Mouse (Mus musculus) C2C12 (cell line): ENCODE measurements around the gene Gm15262. TPM values are rescaled to one million over a fixed set of nuclear protein-coding genes. Genes with fewer than 3 reads are reported as not detected.
"Not testable (repeated sequence)": the region's sequence is repeated elsewhere in the genome, so short reads cannot be mapped to it uniquely, and the experiment has no call there.

ENCODE experiments used
- H3K27me3 ChIP-seq: one replicate; pipeline ENCODE4 v1.6.1; 2011; ENCODE audit not compliant: control insufficient read depth, insufficient read depth, insufficient read length
- H3K36me3 ChIP-seq: one replicate; pipeline ENCODE4 v1.6.1; 2011; ENCODE audit not compliant: control insufficient read depth, insufficient read depth
- H3K4me3 ChIP-seq: one replicate; pipeline ENCODE4 v1.5.1; 2011; ENCODE audit warnings: mild to moderate bottlenecking, control low read depth; ENCODE audit not compliant: poor library complexity, insufficient read depth, severe bottlenecking
- H3K79me2 ChIP-seq: one replicate; pipeline ENCODE4 v1.6.1; 2011; ENCODE audit not compliant: control insufficient read depth, insufficient read depth
- H3K79me3 ChIP-seq: one replicate; pipeline ENCODE4 v1.6.1; 2011; ENCODE audit warnings: low read depth, control low read depth
- H3ac ChIP-seq: one replicate; pipeline ENCODE3; 2011; ENCODE audit warnings: low read depth; ENCODE audit not compliant: control insufficient read depth, insufficient read length
- CEBPB ChIP-seq: IDR thresholded peaks from one replicate; pipeline ENCODE4 v1.6.1; 2011; ENCODE audit warnings: low read depth, mild to moderate bottlenecking, control low read depth, moderate library complexity
- CTCF ChIP-seq: IDR thresholded peaks from one replicate; pipeline ENCODE4 v1.5.1; 2011; ENCODE audit not compliant: control insufficient read depth, insufficient read depth, insufficient read length
- FOSL1 ChIP-seq: IDR thresholded peaks from one replicate; pipeline ENCODE4 v1.8.0; 2011; ENCODE audit warnings: mild to moderate bottlenecking, low read length; ENCODE audit not compliant: poor library complexity, insufficient read depth, severe bottlenecking
- MAX ChIP-seq: IDR thresholded peaks from one replicate; pipeline ENCODE4 v1.6.1; 2011; ENCODE audit warnings: mild to moderate bottlenecking, control low read depth
- MYOD1 ChIP-seq: IDR thresholded peaks from one replicate; pipeline ENCODE4 v1.6.1; 2011; ENCODE audit warnings: low read depth; ENCODE audit not compliant: control insufficient read depth, insufficient read length
- MYOG ChIP-seq: IDR thresholded peaks from one replicate; pipeline ENCODE4 v1.6.1; 2011; ENCODE audit not compliant: control insufficient read depth, insufficient read length; ENCODE audit errors: extremely low read depth
- USF1 ChIP-seq: IDR thresholded peaks from one replicate; pipeline ENCODE4 v1.6.1; 2011; ENCODE audit warnings: low read depth, mild to moderate bottlenecking, control low read depth, moderate library complexity
- long read RNA-seq, 2 experiments: library from polyadenylated mRNA; unstranded; transcript quantifications; one replicate each; pipeline ENCODE4 v2.0.0; 2019 to 2020
- polyA plus RNA-seq: library from polyadenylated mRNA; unstranded; fragments of >200 nt; fragmentation: generic; extraction: Trizol; gene quantifications from one replicate; pipeline ENCODE4 v1.2.1, GENCODE M21; 2012; ENCODE audit warnings: missing spikeins

The Gm15262 gene
- not detected for polyA plus RNA-seq
- long read RNA-seq, experiment 1: 0 reads
- long read RNA-seq, experiment 2: 0 reads

GRCm38 (mm10) chrX:161287156-161287555 lies at the start of gene Gm15262:
Gm15262 (plus strand) TSS chrX:161287456.
- H3K4me3 ChIP-seq, H3K27me3 ChIP-seq, H3K79me2 ChIP-seq, H3K79me3 ChIP-seq, H3K36me3 ChIP-seq, H3ac ChIP-seq: not testable (repeated sequence)

- Histone ChIP-seq H3K79me3 (no peaks in the 10 kb centered on the region), H3K36me3 (no peaks in the 10 kb centered on the region), H3K4me3 (no peak overlapping the region), H3K27me3 (no peaks in the 10 kb centered on the region), H3ac (no peak overlapping the region), H3K79me2 (no peaks in the 10 kb centered on the region)
- TF ChIP-seq CEBPB (no peak), USF1 (no peak), MYOD1 (no peak), MAX (no peak), FOSL1 (no peak), MYOG (no peak), CTCF (no peak)
Observed at GRCm38 (mm10) chrX:161308131-161308530, 20.9 kb downstream of the Gm15262 start.

- no peaks in the 10 kb centered on the region for H3K79me2 ChIP-seq
- TF ChIP-seq CTCF (no peak), MAX (no peak), MYOD1 (no peak), MYOG (no peak), FOSL1 (no peak), USF1 (no peak), CEBPB (no peak)
- no peaks in the 10 kb centered on the region for H3K27me3 ChIP-seq
- no peak overlapping the region for H3K4me3 ChIP-seq
- no peaks in the 10 kb centered on the region for H3K79me3 ChIP-seq
- no peaks in the 10 kb centered on the region for H3K36me3 ChIP-seq
- no peak overlapping the region for H3ac ChIP-seq
Observed at GRCm38 (mm10) chrX:161316443-161316842, 29.2 kb downstream of the Gm15262 start.

GRCm38 (mm10) chrX:161370927-161371326 lies 83.7 kb downstream of the Gm15262 start:
- no peaks in the 10 kb centered on the region for H3K27me3 ChIP-seq
- no peaks in the 10 kb centered on the region for H3K79me2 ChIP-seq
- no peaks in the 10 kb centered on the region for H3K79me3 ChIP-seq
- TF ChIP-seq CEBPB (no peak), MYOD1 (no peak), USF1 (no peak), CTCF (no peak), FOSL1 (no peak), MAX (no peak)
- H3ac ChIP-seq: no peak overlapping the region
- no peak overlapping the region for H3K4me3 ChIP-seq
- H3K36me3 ChIP-seq: no peaks in the 10 kb centered on the region

GRCm38 (mm10) chrX:161371461-161371860 lies 84.2 kb downstream of the Gm15262 start:
- H3K79me3 ChIP-seq: no peaks in the 10 kb centered on the region
- TF ChIP-seq CEBPB (no peak), CTCF (no peak), FOSL1 (no peak), MYOG (no peak), MYOD1 (no peak), MAX (no peak), USF1 (no peak)
- no peaks in the 10 kb centered on the region for H3K27me3 ChIP-seq
- no peaks in the 10 kb centered on the region for H3K79me2 ChIP-seq
- H3K4me3 ChIP-seq: no peak overlapping the region
- H3K36me3 ChIP-seq: no peaks in the 10 kb centered on the region
- H3ac ChIP-seq: no peak overlapping the region

GRCm38 (mm10) chrX:161375568-161375967 lies 88.3 kb downstream of the Gm15262 start:
- no peak overlapping the region for H3K4me3 ChIP-seq
- TF ChIP-seq MAX (no peak), MYOD1 (no peak), MYOG (no peak), FOSL1 (no peak), USF1 (no peak), CEBPB (no peak), CTCF (no peak)
- H3K79me2 ChIP-seq: no peaks in the 10 kb centered on the region
- no peak overlapping the region for H3ac ChIP-seq
- no peaks in the 10 kb centered on the region for H3K79me3 ChIP-seq
- H3K36me3 ChIP-seq: no peaks in the 10 kb centered on the region
- H3K27me3 ChIP-seq: no peaks in the 10 kb centered on the region
